Mouse (Mus musculus) neural tube, embryonic 12.5 days (tissue): Measurements from ENCODE around the gene Nupr1l. TPM values are rescaled to one million over a fixed set of nuclear protein-coding genes. Genes with fewer than 3 reads are reported as not detected.
A peak's percentile ranks its signal among the peaks of the same experiment; 100 is the strongest.
"Not testable (repeated sequence)": the region's sequence is repeated elsewhere in the genome, so short reads cannot be mapped to it uniquely, and the experiment has no call there.

Source experiments
- ATAC-seq: fragments of 200-750 bp; cut with Nextera tagmentation; 2 replicates; pipeline ENCODE4 v1.8.0; 2017; ENCODE audit warnings: low read depth, mild to moderate bottlenecking, moderate TSS enrichment, moderate library complexity; ENCODE audit not compliant: low FRiP score
- H3K27ac ChIP-seq: fragments of 300-500 bp; sonication (generic); 2 replicates; pipeline ENCODE4 v1.5.1; 2016
- H3K27me3 ChIP-seq: fragments of 300-500 bp; sonication (generic); replicated peaks from 2 replicates; pipeline ENCODE4 v1.6.1; 2016; ENCODE audit warnings: mild to moderate bottlenecking
- H3K36me3 ChIP-seq: fragments of 300-500 bp; sonication (generic); 2 replicates; pipeline ENCODE4 v1.6.1; 2016; ENCODE audit warnings: mild to moderate bottlenecking
- H3K4me1 ChIP-seq: fragments of 300-500 bp; sonication (generic); 2 replicates; pipeline ENCODE4 v1.6.1; 2016
- H3K4me2 ChIP-seq: fragments of 300-500 bp; sonication (generic); replicated peaks from 2 replicates; pipeline ENCODE4 v1.6.1; 2016; ENCODE audit warnings: mild to moderate bottlenecking
- H3K4me3 ChIP-seq: fragments of 300-500 bp; sonication (generic); 2 replicates; pipeline ENCODE4 v1.5.1; 2016
- H3K9ac ChIP-seq: fragments of 300-500 bp; sonication (generic); 2 replicates; pipeline ENCODE4 v1.6.1; 2016; ENCODE audit warnings: mild to moderate bottlenecking
- H3K9me3 ChIP-seq: fragments of 300-500 bp; sonication (generic); 2 replicates; pipeline ENCODE4 v1.6.1; 2016; ENCODE audit warnings: mild to moderate bottlenecking
- WGBS: fragments of 180-500 bp; shearing (Covaris S2); methylation state at CpG from one replicate; pipeline ENCODE4 v1.1.7; 2016; 5-methylcytosine and 5-hydroxymethylcytosine counted together
- polyA plus RNA-seq: library from polyadenylated mRNA; unstranded; fragments of >200 nt; fragmentation: Nextera tagmentation; extraction: Ambion mirVana; gene quantifications from 2 replicates; pipeline ENCODE4 v1.2.1, GENCODE M21; 2016

The Nupr1l gene
- polyA plus RNA-seq, 1 experiment from 2014 or later, result 5.0 TPM

DNA sequence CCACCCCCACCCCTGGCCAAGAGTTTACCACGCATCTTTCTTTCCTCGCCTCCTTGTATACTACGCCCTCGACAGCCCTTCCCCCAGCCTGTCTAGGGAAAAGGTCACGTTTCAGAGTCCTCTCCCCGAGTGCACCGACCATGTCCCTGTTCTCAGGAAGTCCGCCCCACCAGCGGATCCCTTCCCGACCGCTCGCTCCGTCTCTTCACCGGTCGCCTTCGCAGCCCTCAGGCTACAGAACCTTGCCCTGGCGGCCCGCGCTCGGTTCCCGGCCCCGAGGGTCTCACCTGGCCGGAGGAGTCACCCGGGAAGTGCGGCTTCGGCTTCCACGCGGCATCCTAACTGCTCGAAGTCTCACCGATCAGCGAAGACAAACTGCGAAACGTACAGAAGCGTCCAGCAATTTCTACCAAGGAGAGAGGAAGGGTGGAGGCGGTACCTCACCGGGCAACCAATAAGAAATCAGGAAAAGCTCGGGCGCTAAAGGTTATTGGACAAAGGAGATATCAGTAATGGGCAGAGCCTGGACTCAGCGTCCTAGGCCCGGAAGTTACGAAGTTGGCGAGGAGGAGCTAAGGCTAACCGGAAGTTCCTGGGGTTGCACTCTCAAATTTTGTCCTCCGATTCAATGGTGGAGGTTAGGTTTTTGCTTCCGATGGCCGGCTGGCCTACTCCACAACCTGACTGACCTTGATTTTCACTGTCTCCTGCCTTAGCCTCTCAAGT, 21.3 kb upstream of the Nupr1l start, which contains the start of gene Chchd2:
TSS of gene Chchd2 (minus strand) at position 560 of the 726 bp plus-strand sequence.
- H3K4me2 ChIP-seq, result peak within 1 kb of the TSS; percentile 77
- peaks cover 14% of the 10 kb centered on the region for H3K4me1 ChIP-seq
- under 1% methylated on average over 46 of the region's 46 CpGs for WGBS
- peak; percentile 99 for ATAC-seq
- peak within 1 kb of the TSS; percentile 86 for H3K27ac ChIP-seq
- peak within 1 kb of the TSS; percentile 88 for H3K4me3 ChIP-seq
- no peaks in the 10 kb centered on the region for H3K9me3 ChIP-seq
- H3K36me3 ChIP-seq, result peaks cover 23% of the 10 kb centered on the region
- no peaks in the 10 kb centered on the region for H3K27me3 ChIP-seq
- H3K9ac ChIP-seq, result peak within 1 kb of the TSS; percentile 94

DNA sequence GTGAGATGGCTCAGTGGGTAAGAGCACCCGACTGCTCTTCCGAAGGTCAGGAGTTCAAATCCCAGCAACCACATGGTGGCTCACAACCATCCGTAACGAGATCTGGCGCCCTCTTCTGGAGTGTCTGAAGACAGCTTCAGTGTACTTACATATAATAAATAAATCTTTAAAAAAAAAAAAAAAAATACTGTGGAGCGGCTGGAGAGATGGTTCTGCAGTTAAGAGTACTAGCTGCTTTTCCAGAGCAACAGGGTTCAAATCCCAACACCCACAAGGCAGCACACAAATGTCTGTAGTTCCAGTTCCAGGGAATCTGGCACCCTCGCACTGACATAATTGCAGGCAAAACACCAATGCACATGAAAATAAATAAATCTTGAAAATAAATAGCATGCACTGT, 17.9 kb upstream of the Nupr1l start:
- not testable (repeated sequence) for H3K9ac ChIP-seq, H3K4me2 ChIP-seq, H3K4me1 ChIP-seq, H3K27me3 ChIP-seq, H3K4me3 ChIP-seq, H3K9me3 ChIP-seq, H3K27ac ChIP-seq, ATAC-seq, H3K36me3 ChIP-seq
- 78% methylated on average over 7 of the region's 7 CpGs for WGBS

DNA sequence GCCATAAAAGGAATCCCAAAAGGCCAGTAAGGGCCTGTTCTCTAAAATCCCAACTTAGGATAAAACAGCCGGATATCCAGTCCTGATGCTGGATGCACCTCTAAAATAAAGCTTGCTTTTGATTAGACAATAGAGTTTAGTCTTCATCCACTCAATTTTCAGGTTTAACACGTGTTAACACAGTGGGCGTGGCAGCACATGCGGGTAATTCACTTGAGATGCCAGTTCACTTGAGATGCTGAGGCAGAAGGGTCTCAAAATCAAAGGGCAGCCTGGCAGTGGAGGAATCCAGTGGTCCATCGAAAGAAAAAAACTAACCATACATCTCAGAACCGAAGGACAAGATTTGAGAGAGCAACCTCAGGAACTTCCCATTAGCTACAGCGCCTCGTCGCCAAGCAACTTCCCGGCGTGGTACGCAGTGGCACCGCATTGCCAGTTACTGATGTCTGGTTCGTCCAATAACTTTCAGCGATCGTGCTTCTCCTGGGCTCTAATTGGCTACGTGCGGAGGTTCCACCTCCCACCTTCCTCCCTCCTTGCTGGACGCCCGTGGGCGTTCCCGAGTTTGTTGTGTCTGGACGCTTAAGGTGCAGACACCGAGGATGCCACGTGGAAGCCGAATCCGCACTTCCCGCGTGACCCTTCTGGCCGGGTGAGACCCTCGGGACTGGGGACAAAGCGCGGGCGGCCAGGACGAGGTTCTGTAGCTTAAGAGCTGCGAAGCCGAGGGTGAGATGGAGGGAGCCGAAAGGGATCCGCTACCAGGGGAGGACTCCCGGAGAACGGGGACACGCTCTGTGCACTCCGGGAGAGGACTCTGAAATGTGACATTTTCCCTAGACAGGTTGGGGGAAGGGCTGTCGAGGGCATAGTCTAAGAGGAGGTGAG, 12.9 kb upstream of the Nupr1l start, which contains the start of gene Zbed5:
TSS of gene Zbed5 (plus strand) at position 526 of the 891 bp plus-strand sequence.
- WGBS, result 2% methylated on average over 44 of the region's 44 CpGs
- no peak within 1 kb of the TSS for H3K27ac ChIP-seq
- no peaks in the 10 kb centered on the region for H3K27me3 ChIP-seq

DNA sequence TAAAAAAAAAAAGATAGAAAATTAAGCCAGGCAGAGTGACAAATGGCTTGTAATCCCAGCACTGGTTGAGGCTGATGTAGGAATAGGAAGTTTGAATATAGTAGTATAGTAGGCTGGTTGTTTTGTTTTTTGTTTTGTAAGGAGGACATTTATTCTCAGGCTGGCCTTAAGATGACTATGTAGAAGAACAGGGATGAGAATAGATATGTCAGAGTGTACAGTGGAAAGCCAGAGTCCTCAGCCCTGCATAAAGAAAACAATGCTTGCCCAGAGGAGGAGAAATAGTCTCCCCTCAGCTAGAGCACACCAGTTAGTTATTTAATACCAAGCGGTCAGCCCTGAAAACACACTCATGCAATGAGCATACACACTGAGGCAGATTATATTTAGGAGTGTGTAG, 9.9 kb upstream of the Nupr1l start, which contains the start of gene Phkg1:
TSS of gene Phkg1 (minus strand) at position 101 of the 400 bp plus-strand sequence.
- no peak within 1 kb of the TSS for H3K4me3 ChIP-seq
- H3K36me3 ChIP-seq, result 0 out of 2 replicates have a peak, but pooled peaks cover 13% of the 10 kb centered on the region
- no peak within 1 kb of the TSS for H3K27ac ChIP-seq
- H3K9ac ChIP-seq, result no peak within 1 kb of the TSS
- H3K4me2 ChIP-seq, result no peak within 1 kb of the TSS
- no peaks in the 10 kb centered on the region for H3K9me3 ChIP-seq
- no peaks in the 10 kb centered on the region for H3K27me3 ChIP-seq
- ATAC-seq, result no peak
- H3K4me1 ChIP-seq, result no peaks in the 10 kb centered on the region
- 98% methylated on average over 1 of the region's 1 CpGs for WGBS

More for the DNA sequence above, 12.9 kb upstream of the Nupr1l start, which contains the start of gene Zbed5:
- peak within 1 kb of the TSS; percentile 55 for H3K9ac ChIP-seq
- H3K4me1 ChIP-seq, result no peaks in the 10 kb centered on the region
- peak within 1 kb of the TSS; percentile 56 for H3K4me3 ChIP-seq
- peak; percentile 100 for ATAC-seq
- no peaks in the 10 kb centered on the region for H3K36me3 ChIP-seq
- peak within 1 kb of the TSS; percentile 85 for H3K4me2 ChIP-seq
- H3K9me3 ChIP-seq, result no peaks in the 10 kb centered on the region

DNA sequence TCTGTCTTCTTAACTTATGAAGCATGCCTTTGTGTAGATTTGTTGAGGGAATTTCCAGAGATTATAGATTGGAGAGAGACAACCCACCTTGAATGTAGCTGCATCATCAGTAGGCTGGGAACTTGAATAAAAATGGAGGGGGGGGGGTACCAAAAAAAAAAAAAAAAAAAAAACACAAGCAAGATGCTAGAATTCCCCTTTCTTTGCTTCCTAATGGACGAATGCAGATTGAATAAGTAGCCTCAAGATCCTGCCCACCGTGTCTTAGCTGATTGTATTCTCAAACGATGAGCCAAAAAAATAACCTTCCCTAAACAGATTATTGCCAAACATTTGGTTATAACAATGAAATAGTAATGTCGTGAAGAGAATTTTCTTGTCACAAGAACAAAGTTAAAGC, 565 bp upstream of the Nupr1l start:
- Histone ChIP-seq H3K9me3 (no peaks in the 10 kb centered on the region), H3K4me1 (peaks cover 7% of the 10 kb centered on the region; the same call in 1 of the 2 replicates), H3K4me3 (peak overlapping the region; percentile 71), H3K9ac (peak overlapping the region; percentile 49; the same call in 1 of the 2 replicates), H3K4me2 (peak overlapping the region; percentile 82), H3K27ac (peak overlapping the region; percentile 97), H3K36me3 (0 out of 2 replicates have a peak, but pooled peaks cover 3% of the 10 kb centered on the region), H3K27me3 (no peaks in the 10 kb centered on the region)
- ATAC-seq, result no peak
- 28% methylated on average over 4 of the region's 4 CpGs for WGBS

DNA sequence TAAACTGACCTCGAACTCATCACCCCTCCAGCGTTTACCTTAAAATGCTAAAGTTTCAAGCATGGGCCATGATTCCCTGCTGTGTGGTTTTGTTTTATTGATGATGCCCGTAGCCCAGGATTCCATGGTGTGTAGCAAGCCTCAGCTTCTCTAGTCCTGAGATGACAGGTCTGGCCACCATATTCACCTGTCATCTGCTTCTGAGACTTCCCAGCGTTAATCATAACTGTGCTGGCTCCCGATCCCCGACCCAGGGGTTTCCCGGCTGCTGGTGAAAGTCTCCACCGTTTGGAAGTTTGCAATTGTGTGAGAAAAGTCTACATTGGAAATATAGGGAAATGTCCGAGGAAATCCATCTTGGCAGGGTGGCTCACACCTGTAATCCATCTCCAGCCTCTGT, 807 bp downstream of the Nupr1l start:
- no peaks in the 10 kb centered on the region for H3K36me3 ChIP-seq
- H3K4me1 ChIP-seq, result peaks cover 7% of the 10 kb centered on the region; the same call in 1 of the 2 replicates
- 73% methylated on average over 9 of the region's 9 CpGs for WGBS
- peak overlapping the region; percentile 97; the same call in 1 of the 2 replicates for H3K27ac ChIP-seq
- H3K9ac ChIP-seq, result peak overlapping the region; percentile 82; the same call in 1 of the 2 replicates
- H3K9me3 ChIP-seq, result no peaks in the 10 kb centered on the region
- peak overlapping the region; percentile 71 for H3K4me3 ChIP-seq
- H3K27me3 ChIP-seq, result no peaks in the 10 kb centered on the region
- H3K4me2 ChIP-seq, result peak overlapping the region; percentile 82
- no peak for ATAC-seq

DNA sequence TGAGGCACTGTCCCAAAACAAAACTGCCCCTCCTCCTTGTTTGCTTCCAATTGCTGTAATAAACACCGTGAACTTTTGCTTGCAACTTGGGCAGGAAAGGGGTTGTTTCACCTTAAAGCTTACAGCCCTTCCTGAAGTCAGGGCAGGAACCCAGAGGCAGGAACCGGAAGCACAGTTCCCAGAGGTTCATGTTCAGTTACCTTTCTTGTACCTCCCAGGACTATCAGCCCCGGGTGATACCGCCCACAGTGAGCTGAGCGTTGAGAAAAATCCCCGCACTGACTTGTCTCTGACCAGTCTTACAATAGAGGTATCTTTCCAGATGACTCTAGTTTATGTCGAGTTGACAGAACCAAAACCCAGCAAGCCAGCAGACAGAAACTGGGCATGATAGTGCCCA, 1.3 kb downstream of the Nupr1l start:
- ATAC-seq, result no peak
- Histone ChIP-seq H3K4me2 (no peak overlapping the region), H3K4me1 (peaks cover 7% of the 10 kb centered on the region; the same call in 1 of the 2 replicates), H3K9ac (no peak overlapping the region), H3K9me3 (no peaks in the 10 kb centered on the region), H3K4me3 (no peak overlapping the region), H3K27me3 (no peaks in the 10 kb centered on the region), H3K27ac (no peak overlapping the region), H3K36me3 (no peaks in the 10 kb centered on the region)
- WGBS, result 80% methylated on average over 7 of the region's 7 CpGs

DNA sequence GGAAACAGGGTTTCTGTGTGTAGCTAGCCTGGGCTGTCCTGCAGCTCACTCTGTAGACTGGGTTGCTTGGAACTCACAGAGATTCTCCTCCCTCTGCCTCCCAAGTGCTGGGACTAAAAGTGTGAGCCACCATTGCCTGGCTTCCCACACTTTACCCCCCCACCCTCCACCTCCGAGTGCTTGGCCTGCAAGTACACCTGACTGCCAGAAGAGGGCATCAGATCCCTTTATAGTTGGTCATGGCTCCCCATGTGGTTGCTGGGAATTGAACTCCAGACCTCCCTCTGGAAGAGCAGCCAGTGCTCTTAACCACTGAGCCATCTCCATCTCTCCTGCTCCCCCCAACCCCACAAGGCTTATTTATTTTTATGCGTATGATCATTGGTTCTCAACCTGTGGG, 5.7 kb downstream of the Nupr1l start:
- no peak for ATAC-seq
- 25% methylated on average over 2 of the region's 2 CpGs for WGBS
- no peak overlapping the region for H3K4me2 ChIP-seq
- no peak overlapping the region for H3K4me3 ChIP-seq
- no peaks in the 10 kb centered on the region for H3K9me3 ChIP-seq
- no peaks in the 10 kb centered on the region for H3K36me3 ChIP-seq
- no peak overlapping the region for H3K27ac ChIP-seq
- no peaks in the 10 kb centered on the region for H3K27me3 ChIP-seq
- no peak overlapping the region for H3K9ac ChIP-seq
- peaks cover 3% of the 10 kb centered on the region; the same call in 1 of the 2 replicates for H3K4me1 ChIP-seq

DNA sequence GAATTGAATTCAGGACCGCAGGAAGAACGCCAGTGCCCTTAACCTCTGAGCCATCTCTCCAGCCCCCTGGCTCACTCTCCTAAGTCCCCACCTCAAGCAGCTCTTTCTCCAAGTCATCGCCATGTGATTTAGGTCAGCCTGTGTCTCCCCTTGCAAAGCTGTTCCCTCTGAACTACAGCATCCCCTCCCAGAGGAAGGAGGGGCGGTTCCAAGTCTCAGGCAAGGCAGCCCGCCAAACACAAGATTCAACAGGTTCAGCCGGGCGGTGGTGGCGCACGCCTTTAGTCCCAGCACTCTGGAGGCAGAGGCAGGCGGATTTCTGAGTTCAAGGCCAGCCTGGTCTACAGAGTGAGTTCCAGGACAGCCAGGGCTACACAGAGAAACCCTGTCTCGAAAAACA, 7.2 kb downstream of the Nupr1l start:
- not testable (repeated sequence) for H3K27me3 ChIP-seq, H3K27ac ChIP-seq, H3K4me1 ChIP-seq, ATAC-seq, H3K4me3 ChIP-seq, H3K9me3 ChIP-seq, H3K36me3 ChIP-seq, H3K9ac ChIP-seq, H3K4me2 ChIP-seq
- WGBS, result 89% methylated on average over 11 of the region's 11 CpGs

DNA sequence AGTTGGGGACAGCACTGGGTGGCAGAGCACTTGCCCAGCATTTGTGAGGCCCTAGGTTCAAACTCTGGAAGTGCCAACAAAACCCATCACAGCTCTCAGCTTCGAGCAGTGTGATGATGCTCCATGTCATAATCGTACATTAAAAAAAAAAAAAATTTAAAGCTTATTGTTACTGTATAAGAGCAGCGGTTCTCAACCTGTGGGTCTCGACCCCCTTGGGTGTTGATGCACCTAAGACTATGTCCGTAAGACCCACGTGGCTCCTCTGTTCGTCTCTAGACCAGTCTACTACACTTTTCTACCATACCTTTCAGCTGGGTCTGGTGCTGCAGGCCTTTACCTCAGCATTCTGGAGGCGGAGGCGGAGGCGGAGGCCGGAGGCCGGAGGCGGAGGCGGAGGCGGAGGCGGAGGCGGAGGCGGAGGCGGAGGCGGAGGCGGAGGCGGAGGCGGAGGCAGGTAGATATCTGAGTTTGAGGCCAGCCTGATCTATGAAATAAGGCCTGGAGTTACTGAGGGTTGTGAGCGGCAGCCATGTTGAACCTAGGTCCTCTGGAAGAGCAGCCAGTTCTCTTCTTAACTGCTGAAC, 9.8 kb downstream of the Nupr1l start:
- no peak overlapping the region for H3K9ac ChIP-seq
- no peak overlapping the region for H3K27ac ChIP-seq
- no peak overlapping the region for H3K4me2 ChIP-seq
- H3K4me1 ChIP-seq, result no peaks in the 10 kb centered on the region
- H3K9me3 ChIP-seq, result no peaks in the 10 kb centered on the region
- no peak overlapping the region for H3K4me3 ChIP-seq
- no peak for ATAC-seq
- no peaks in the 10 kb centered on the region for H3K36me3 ChIP-seq
- 89% methylated on average over 24 of the region's 24 CpGs for WGBS
- H3K27me3 ChIP-seq, result no peaks in the 10 kb centered on the region

DNA sequence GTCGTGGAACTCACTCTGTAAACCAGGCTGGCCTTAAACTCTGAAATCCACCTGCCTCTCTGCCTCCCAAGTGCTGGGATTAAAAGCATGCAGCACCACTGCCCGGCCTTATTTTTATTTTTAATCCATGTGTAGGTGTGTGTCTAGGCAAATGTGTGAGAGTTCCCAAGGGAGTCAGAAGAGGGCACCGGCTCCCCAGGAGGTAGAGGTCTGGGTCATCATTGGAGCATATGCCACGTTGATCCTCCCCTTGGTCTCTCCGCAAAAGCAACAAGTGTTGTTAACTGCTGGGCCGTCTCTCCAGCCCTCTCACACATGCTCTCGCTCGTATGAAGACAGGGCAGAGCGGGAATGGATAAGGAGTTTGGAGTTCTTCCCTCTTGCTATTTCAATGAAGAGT, 10.4 kb downstream of the Nupr1l start:
- no peaks in the 10 kb centered on the region for H3K9me3 ChIP-seq
- ATAC-seq, result no peak
- no peaks in the 10 kb centered on the region for H3K27me3 ChIP-seq
- 82% methylated on average over 9 of the region's 9 CpGs for WGBS
- H3K4me1 ChIP-seq, result no peaks in the 10 kb centered on the region
- no peaks in the 10 kb centered on the region for H3K36me3 ChIP-seq
- no peak overlapping the region for H3K4me3 ChIP-seq
- no peak overlapping the region; the same call in 1 of the 2 replicates for H3K9ac ChIP-seq
- no peak overlapping the region for H3K27ac ChIP-seq
- H3K4me2 ChIP-seq, result no peak overlapping the region

DNA sequence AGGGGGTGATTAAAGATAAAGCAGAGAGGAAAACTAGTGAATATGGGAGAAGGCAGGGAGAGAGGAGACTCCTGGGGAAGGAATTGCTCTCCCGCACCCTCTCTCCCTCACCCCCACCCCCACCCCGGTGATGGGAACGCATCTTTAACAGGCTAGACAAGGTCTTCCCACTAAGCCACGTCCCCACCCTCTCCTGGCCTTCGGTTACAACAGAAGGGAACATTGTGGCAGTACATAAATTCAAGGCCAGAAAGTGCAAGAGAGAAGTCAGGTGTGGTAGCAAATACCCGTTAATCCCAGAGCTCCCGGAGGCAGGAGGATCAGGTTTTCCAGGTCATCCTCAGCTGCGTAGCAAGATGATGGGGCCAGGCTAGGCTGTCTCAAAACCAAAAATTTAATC, 11.0 kb downstream of the Nupr1l start:
- no peak overlapping the region for H3K4me3 ChIP-seq
- ATAC-seq, result no peak
- 74% methylated on average over 8 of the region's 8 CpGs for WGBS

More for the DNA sequence above, 11.0 kb downstream of the Nupr1l start:
- Histone ChIP-seq H3K4me1 (no peaks in the 10 kb centered on the region), H3K27ac (no peak overlapping the region), H3K4me2 (no peak overlapping the region), H3K36me3 (no peaks in the 10 kb centered on the region), H3K9me3 (no peaks in the 10 kb centered on the region), H3K9ac (no peak overlapping the region; the same call in 1 of the 2 replicates), H3K27me3 (no peaks in the 10 kb centered on the region)
